Mouse (Mus musculus) yolk sac, embryonic 10.5 days (tissue): ENCODE data around the gene Egln3.

Source experiments
- DNase-seq: peaks from one replicate; pipeline ENCODE4 v3.0.0-alpha.2; 2017; ENCODE audit warnings: low spot score

Egln3 gene

GRCm38 (mm10) chr12:54162637-54163131, 41.0 kb downstream of the Egln3 start:
- peak; percentile 84 for DNase-seq

GRCm38 (mm10) chr12:54161468-54162202, 42.0 kb downstream of the Egln3 start:
- DNase-seq, result no peak

- no peak for DNase-seq
Observed at GRCm38 (mm10) chr12:54160279-54160678, 43.4 kb downstream of the Egln3 start.

GRCm38 (mm10) chr12:54154771-54155170, 48.9 kb downstream of the Egln3 start:
- DNase-seq, result no peak

GRCm38 (mm10) chr12:54146943-54147556, 56.6 kb downstream of the Egln3 start:
- no peak for DNase-seq
